Mouse (Mus musculus) WW6 (cell line): ENCODE measurements at regions not wholly inside any gene's neighbourhood (a gene's known extent, or its start where the extent isn't known, plus 50 kb on each side); places are given as distances from the start of the nearest gene placed in this dataset.

ENCODE experiments used
- DNase-seq: peaks from one replicate; pipeline ENCODE4 v3.0.0-alpha.2; 2013; ENCODE audit warnings: low read depth, low spot score

DNA sequence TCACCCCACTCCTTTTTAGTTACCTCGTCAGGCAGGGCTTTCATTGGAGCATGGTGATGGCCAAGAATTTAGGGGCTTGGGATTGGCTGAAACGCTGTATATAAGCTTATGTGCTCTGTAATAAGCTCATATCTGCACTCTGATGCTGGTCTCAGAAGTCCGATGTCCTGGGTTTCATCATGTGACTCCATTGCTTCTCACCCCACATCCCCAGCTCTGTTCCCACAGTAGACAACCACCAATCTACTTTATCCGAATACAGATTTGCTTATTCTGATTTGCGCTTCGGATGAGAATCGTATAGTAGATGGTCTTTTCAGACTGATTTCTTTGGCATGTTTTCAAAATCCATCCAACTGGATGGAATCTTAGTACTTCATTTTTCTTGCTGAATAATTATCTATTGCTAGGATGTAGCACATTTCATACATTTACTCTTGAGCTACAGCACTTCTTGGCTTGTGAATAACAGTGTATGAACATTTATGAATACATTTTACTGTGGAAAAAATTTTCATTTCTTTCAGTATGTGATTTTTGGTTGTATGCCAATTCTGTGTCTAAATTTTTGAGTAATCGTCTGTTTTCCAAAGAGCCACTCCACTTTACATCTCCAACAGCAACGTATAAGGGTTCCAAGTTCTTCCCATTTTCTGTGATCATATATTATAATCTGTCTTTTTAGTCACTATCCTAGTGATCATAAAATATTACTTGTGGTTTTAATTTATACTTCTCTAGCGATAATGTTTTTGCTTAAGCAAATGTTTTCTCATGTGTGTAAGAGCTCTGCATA lies 185.7 kb downstream of the Hace1 start:
- no peak for DNase-seq

DNA sequence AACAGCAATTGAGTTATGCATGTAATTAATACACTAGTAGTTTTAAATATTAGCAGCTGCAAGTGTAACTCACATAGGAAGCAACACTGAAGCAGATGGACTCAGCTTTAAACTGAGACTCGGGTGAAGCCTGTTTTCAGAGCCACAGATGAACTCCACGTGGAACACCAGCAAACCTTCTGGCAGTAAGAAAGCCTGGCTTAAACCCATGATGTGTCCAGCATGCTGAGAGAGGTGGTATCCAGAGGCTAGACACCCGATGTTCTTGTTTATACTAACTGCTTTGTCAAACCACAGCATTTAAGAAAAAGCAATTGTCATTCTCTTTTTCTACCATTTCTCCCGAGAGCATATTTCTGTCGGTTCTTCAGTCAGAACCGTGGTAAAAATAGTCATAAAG lies 202.1 kb downstream of the Hace1 start:
- DNase-seq, result no peak

DNA sequence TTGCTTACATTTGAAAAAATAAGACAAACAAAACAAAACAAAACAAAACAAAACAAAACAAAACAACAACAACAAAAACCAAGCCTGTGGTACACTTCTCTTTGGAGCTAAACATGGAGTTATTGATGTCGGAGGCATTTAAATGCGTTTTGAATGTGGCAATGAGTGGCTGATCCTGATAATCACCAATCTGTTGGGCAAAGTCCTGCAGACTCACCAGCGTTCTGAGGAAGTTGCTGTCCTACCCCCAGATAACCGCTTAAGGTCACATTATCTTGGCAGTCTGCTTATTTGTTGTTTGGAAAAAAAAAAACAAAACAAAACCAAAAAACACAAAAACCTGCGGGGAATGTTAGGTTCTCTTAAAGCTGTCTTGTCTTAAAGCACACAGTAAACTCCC lies 205.4 kb downstream of the Hace1 start:
- no peak for DNase-seq

DNA sequence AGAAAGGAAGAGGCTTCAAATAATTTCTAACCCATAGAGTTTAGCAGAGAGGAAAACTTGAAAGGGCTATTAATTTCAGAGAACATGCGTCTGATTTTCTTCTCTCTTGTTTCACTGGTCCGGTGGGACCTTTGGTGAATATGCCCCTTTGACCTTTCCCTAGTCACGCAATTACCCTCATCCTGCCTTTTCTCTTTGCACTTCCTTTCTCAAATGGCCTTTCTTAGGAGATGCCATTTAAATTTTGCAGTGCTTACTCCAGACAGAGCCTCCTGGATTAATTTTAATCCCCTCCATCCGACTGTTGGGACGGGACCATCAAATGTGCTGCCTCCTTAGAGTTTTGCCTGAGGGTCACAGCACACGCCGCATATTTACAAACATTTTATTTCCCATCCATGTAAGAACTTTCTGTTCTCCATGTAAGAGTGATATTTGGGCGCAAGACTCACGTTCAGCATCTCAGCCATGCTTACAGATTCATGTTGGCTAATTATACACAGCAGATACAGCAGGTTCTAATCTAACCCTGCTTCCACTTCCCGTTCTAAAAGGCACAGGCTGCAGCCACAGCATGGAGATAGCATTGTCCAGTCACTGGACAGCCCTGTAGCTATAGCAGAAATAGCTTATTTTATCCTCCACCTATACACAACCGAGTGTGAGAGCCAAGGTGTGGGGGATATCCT lies 206.0 kb downstream of the Hace1 start:
- DNase-seq, result no peak

DNA sequence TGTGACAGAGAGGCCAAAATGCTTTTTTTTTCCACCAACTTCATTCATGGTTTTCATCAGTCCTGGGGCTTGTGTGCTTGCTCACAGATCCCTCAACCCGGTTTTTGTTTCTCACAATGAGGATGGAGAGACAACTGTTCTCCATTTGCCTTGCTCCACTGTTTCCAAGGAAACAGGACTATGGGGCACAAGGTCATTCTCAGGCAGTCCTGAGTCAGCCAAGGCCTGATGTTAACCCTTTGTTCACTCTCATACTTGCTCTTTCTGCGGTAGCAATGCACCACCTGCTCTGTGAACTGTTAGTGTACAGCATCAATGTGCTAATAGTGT lies 206.5 kb downstream of the Hace1 start:
- no peak for DNase-seq

DNA sequence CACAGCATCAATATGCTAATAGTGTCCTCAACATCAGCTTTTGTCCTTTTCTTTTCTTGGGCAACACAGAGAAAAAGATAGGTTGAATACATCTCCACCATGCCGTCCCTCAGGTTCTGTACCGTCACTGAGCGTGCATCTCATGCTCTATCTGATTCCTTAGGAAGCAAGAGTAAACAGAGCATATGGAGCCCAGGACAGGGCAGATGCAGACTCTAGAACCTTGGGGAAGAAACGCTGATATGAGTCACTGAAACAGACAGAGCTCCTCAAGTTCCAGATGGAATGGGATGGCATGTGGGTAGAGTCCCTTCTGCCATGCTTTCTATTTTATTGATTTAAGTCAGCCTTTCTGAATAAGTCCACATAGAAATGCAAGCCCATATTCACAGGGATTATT lies 206.9 kb downstream of the Hace1 start:
- DNase-seq, result no peak

DNA sequence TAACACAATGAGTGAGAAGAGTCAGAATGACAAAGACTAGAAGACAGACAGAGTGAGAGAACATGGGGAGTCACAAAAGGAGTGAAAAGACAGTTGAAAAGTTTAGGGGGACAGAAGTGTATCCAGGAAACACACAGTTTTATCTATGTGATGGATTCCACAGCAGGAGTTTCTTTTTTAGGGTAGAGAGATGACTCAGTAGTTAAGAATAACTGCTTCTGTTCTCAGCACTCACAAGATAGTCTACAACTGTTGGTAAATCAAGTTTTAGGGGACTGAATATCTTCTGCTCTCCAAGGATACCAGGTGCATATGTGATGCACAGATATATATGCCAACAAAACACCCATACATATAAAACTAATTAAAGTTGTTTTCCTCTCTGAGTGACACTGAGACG lies 210.7 kb downstream of the Hace1 start:
- no peak for DNase-seq

DNA sequence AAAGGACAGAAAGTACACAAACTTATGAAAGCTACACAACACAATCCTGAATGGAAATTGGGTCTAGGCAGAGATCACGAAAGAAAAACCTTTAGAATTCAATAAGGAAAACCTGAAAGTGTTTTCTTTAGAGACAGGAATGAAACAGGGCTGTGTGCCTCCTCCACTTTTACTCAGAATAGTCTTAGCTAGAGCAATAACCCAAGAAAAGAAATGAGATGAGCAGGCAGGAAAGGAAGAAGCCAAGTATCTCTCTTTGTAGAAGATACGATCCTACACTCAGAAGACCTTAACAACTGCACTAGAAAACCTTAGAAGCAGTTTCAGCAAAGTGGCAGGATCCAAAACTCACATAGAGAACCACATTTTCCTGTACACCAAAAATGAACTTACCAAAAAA lies 218.0 kb downstream of the Hace1 start:
- DNase-seq, result no peak

DNA sequence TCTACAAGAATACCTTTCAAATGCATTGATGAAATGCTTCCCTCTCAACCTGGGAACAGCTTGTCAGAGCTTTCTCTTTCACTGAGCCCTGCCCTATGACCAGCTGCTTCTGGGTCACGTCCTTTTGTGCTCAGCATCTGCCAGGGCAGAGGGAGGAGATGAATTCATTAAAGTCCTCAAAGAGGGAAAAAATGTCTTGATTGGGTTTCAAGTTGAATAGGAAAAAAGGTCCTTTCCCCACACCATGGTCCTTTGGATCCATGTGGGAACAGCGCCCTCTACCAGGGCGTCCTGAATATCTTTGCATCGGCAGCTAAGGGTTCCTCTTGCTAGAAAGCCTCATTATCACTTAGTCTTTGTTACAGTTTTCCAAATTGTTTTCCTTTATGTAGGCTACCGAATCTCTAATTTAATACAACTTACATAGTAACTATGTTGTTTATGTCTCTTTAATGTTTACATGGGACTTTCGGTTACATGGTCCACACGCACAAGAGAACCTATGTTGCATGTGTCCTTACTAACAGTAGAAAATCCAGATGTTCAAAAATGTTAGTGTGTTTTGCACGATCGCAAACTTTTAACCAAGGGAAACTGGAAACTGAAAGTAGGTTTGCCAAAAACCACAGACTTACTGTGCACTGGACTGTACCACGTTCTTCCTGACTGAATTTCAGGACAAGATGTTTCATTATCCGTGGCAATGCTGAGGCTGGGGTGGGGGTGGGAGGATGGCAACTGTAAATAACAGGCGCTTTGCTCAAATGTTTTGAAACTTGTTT lies 222.6 kb downstream of the Hace1 start:
- peak; percentile 22 for DNase-seq

DNA sequence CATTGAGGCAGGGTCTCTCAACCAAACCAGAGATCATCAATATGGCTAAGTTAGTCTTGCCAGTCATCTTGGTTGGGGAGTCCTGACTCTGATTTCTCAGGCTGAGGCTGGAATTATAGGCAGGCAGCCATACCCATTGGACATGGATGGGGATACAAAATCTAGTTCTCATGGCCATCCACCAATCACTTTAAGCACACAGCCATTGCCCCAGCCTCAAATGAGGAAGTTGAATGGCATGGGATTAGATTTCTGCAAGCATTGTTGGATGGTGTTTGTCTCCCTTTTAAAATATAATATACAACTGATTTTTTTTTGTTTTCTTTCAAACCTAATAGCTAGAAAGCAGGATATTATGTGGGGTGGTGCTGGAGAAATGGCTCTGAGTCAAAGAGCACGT lies 223.8 kb downstream of the Hace1 start:
- DNase-seq, result no peak

DNA sequence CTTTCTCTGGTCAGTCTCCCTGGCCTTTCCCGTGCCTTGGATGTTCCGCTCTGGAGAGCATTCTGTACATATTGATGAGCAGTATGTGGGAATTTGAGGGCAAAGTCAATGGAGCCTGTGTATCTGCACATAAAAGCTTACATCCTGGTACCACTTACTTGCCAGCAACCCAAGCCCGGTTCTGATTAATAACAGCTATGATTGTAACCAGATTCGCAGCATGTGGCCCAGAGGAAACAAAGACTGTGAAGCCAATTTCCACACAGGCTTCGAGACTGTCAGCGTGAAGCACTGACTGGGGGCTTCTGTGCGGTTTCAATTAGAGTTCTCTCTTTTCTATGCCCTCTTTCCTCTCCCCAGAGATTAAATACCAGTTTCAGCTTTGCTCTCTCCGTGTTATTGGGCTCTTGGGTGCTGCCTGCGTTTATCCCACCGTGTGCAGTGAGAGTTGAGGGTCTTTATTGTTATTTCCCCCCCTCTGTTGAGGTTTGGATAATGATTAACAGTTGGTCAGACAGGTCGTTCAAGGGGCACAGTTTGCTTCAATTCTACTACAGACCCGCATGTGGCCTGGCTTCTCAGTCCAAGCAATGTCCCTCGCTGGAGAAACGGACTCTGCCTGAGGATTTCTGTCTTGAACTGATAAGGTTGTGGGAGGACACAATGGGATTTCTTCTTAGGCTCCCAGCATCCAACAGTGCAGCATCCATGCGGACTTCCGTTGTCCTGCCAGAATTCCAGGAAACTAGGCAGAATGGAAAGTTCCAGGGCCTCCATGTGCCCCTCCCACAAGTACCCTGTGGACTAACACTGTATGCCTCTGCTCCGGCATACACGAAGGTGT lies 229.6 kb downstream of the Hace1 start:
- no peak for DNase-seq

DNA sequence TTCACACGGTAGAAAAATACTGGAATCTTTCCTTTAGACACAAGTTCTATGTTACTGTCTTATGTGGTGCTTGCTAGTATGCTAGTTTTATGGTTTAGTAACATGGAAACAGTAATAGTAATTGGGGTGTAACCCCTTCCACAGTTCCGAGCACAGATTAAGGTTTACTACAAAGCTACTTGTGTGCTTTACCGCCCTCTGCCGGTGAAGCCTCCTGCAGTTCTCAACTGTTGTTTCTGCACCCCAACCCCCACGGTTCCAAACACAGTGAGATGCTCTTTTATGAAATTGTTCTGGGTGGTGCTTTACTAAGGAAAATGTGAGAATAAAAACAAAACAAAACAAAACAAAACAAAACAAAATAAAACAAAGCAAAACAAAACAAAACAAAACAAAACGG lies 234.3 kb downstream of the Hace1 start:
- DNase-seq, result no peak

DNA sequence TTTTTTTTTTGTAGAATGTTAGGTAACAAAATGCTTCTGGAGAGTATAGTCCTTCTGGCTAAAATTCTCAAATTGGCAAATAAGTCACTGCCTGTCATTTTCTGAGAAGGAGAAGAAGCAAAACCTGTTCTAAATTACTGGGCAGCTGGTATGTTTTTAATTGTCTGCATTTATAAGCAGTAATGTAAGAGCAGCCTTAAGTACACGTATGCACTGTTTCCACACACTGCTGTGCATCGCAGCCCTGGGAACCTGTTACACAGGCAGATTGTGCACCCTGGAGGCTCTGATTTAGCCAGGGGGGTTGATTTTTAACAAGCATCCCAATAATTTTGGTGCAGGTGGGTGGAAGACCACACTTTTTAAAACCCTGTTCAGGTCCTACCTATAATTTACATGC lies 236.2 kb downstream of the Hace1 start:
- no peak for DNase-seq

DNA sequence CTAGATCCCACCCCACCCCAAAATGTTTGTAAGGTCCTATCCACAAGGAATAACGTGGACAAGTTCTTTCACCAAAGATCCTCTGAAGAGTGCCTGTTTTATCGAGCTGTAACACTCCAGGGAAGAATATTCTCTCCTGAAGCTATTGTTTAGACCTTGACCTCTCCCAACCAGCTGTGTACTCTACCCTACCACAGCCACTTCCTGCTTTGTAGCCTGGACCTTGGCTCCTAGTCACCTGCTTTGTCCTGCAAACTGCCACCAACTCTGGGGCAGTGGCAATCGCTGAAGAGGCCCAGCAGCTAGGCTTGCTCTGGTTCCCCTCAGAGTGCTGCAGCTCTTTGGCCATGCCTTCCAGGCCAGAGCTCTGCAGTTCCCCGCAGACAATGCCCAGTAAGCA lies 239.1 kb downstream of the Hace1 start:
- no peak for DNase-seq

DNA sequence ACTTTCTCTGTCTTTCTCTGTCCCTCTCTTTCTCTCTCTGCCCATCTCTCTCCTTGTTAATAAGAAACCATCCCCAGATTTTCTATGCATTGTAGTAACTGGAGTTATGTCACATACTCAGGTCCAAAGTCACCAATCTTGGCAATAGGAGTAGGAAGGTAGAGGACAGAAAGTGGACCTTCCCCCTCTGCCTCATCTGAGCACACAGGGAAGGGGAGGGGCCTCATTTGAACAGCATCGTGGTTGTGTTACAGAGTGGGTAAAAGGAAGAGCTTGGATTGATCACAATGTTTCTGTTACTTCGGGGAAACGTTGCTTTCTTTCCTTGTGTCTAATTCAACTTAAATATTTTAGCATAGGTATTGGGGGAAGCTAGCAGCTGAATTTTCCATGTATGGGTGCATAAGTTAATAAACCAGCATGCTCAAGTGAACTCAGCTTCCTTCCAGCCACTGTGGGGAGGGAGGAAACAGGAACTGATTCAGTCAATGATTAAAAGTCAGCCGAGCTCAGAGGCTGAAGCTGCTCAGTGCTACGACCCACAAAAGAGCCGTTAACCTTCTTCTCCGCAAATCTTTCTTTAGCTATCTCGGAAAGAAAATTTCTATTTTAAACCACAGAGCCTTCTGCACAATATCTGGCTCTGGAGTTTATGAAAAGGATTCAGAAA lies 243.5 kb downstream of the Hace1 start:
- no peak for DNase-seq

DNA sequence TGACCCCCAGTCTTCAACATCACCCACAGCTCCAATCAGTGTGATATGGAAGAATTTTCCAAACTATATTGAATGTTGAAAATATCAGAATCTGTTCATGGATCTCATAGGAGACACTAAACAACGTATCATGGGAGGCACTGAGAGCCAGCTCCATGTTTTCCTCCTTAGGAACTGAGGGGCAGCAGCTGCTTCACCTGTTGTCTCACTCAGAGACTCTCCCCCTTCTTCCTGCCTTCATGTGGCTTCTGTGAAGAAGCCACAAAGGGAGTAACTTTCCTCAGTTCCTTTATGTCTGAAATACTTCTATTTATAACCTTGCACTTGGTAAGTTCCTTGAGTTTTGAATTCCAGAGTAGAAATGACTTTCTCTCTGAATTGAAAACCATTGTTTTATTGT lies 244.6 kb downstream of the Hace1 start:
- DNase-seq, result no peak

DNA sequence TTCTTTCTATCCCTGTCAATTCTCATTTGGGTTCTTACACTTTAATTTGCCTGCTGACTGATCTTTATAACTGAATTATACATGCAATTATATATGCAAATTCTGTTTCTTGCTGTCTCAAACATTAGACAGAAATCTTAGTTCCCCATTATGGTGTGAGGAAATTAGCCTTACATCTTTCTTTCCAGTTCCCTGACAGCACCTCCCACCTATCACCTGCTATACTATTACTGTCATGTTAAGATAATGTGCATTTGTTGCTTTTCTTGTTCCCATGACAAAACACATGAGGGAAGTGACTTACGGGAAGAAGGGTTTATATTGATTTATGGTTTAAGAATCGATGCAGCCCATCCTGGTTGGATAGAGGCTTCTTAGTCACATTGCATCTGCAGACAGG lies 246.0 kb downstream of the Hace1 start:
- no peak for DNase-seq

DNA sequence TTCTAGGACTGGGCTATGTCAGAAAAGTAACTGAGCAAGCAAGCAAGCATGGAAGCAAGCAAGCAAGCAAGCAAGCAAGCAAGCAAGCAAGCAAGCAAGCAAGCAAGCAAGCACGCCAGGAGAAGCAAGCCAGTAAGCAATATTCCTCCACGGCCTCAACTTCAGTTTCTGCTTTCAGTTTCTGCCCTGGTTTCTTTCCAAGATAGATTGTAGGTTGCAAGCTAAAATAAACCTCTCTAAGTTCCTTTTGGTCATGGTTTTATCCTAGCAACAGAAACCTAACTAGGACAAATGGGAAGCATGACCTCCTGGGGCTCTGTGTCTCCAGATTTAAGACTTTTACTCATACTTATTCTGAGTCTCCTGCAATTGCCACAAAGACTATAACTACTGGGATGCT lies 271.0 kb downstream of the Hace1 start:
- no peak for DNase-seq

DNA sequence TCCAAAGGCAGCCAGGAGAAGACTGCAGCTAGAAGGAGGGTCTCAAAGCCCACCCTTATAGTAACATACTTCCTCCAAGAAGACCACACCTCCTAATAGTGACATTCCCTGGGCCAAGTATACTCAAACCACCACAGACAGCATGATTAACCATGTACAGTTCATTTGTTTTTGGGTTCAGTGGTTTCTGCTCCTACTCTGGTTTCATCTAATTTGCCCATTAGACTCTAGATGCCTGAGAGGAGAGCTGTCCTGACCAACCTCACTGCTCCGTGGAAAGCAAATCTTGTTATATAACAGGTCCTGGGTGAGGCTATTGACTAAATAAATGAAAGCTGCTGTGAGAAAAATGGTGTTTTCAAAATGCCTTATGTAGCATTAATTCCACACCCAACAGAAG lies 272.2 kb downstream of the Hace1 start:
- DNase-seq, result no peak

DNA sequence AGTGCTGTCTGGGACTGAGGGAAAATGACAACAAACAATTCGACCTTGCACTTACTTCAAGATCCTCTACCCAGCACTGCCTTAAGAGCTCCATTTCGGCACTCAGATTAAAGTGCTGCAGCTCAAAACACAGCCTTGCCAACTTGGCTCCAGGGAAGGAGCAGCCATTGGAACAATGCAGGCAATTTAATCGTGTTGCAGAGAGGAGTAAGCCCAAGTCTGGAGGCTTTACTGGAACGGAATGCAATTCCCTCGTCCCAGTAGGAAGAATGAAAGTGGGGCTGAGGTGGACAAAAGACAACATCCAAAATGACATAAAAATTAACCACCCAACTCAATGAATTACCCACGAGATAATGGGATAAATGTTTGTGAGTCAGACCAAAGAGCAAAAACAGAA lies 273.0 kb downstream of the Hace1 start:
- DNase-seq, result no peak

DNA sequence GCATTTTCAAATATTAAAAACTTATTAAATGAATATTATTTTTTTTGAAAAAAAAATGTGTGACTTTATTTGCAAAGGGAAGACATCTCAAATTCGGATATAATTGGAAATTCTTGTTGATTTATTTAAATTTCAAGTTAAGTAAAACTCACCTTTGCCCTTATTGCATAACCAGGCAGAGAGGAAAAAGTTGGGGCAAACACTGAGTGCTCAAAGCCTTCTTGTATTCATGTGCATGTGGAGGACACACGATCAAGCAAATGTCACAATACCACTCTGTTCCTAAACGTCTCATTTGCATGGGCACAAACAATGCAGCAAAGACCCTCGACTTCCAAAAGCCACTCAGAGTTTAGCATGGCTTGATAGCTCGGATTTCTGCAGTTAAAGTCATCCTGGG lies 275.1 kb downstream of the Hace1 start:
- no peak for DNase-seq
